Mouse (Mus musculus) cerebellum, adult 11-12 months (tissue): ENCODE data around the gene Gmds.

Experiments
- DNase-seq: peaks from one replicate; pipeline ENCODE4 v3.0.0; 2022

Gene Gmds

DNA sequence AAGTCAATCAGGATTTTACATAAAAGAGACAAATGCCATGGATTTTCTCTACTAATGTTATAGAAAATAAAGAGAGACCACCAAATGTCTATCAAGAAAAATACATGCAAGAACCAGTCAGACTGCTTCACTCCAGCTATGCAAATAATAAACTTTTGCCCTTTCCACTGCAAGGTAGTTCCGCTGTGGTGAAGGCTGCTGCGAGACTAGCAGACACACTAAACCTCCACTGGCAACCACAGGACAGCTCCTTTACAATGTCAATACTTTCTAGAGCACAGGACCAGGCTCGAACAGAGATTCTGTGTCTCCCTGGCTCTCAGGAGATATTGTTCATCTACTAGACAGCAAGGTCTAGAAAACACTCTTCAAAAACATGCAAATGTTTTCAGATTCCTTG is 71.8 kb downstream of the Gmds start:
- no peak for DNase-seq

DNA sequence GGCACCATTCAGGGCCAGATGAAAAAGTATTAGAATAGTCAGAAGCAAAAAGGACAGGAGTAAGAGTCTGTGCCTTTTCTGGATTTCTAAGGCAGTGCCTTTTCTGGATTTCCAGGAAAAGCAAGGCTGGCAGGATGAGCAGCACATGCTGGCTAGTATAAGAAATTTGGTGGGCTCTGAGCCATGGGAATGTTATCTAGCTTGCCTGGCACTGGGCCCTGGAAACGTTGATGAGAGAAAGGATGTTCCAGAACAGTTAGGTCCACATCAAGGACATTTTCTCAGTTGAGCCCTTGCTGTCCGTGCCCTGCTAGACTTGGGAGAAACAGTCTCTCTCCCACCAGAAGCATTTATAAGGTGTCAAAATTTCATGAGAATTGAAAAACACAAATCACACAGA is 82.4 kb downstream of the Gmds start:
- DNase-seq, result no peak

DNA sequence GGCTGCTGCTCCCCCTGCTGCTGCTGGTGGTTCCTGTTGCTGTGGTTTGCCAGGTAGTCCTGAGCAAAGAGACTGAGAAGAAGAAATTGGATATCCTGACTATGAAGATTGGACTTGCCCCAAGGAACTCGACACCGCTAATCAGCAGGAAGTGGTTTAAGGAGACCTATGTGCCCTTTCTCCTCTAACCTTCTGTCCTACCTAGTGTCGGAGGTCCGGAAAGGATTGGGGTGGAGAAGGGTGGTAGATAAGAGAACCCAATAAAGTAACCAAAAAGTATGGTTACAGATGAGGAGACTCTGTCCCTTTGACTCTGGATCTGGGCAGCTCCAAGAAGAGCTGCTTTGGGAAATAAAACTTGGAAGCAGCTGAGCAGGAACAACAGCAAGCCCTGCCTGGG is 86.3 kb downstream of the Gmds start:
- DNase-seq, result no peak

DNA sequence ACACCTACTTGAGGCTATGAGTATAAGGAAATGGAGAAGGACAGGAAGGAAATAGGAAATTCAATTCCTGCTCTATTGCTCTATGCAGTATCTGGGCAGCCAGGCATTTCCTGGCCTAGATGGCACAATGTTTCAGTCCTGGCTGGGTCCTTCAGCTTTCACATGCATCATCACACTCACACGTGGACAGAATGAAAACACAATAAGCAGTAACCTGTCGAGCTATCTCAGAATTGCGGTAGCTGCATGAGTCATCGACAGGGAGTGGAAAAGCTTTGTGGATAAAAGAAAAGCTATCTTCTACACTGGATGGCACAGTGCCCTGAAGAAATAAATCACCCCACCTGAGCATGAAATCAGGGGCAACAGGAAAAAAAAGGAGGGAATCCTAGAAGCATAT is 96.3 kb downstream of the Gmds start:
- no peak for DNase-seq

DNA sequence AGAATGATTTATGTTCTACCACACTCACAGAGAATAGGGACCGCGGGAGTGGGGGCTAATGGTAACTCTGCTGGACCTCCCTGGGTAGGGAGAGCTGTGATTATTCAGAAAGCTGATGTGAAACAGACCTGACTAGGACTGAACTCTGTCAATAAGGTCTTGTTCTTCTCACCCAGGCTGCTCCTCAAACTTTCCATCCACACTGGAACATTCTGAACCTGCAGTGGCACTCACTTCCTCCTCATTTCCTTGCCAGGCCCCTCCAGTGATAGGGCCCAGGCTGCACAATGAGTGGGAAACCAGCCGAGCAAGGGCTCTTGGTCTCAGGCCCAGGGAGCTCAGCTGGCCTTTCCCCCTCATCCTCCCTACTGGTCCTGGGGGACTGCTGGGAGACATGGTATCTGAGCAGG is 102.3 kb downstream of the Gmds start:
- DNase-seq, result no peak

DNA sequence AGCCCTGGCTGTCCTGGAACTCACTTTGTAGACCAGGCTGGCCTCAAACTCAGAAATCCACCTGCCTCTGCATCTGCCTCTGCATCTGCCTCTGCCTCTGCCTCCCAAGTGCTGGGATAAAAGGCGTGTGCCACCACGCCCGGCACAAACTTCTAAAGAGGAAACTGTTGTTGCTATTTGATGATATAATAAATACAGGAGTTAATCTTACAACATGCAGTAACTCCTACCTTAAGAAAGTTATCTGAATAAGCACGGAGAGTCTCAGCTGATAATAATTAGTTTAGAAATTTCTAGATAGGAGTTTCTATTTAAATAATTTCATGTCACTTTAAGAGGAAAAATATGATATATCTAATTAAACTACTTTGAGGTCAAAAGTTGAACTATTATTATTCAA is 103.5 kb downstream of the Gmds start:
- DNase-seq, result no peak

DNA sequence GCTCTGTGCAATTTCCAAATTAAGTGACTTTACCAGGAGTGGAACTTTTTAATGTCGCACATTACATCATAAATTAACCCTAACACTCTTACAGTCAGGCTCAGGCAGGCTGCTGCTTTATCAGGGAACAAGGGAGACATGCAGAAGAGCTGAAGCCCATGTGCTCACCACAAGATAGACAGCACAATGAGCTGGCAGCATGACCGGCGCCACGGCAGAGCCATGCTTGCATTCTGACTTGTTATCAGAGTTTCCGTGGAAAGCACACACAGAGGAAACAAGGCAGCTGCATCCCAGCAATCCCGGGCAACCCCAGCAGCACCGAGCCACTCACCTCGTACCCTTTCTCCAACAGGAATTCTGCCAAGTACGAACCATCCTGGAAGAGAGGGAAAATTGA is 104.5 kb downstream of the Gmds start:
- DNase-seq, result no peak

DNA sequence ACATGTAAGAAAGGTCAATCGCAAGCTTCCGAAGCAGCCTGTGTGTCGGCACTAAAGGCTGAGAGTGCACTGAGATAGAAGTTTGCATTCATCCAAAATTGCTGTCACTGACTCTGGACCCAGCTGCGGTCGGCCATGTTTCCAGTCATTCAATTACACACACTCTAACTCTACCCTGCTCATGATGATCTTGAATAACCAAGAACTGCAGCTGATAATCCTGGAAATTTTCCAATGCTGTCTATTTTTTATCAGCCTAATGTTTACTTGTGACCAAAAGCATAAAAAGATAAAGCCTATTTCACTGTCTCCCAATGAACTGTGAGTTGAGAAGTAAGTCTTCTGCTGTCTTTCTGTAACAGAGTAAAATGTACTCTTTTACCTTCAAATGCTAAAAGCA is 106.1 kb downstream of the Gmds start:
- DNase-seq, result no peak

DNA sequence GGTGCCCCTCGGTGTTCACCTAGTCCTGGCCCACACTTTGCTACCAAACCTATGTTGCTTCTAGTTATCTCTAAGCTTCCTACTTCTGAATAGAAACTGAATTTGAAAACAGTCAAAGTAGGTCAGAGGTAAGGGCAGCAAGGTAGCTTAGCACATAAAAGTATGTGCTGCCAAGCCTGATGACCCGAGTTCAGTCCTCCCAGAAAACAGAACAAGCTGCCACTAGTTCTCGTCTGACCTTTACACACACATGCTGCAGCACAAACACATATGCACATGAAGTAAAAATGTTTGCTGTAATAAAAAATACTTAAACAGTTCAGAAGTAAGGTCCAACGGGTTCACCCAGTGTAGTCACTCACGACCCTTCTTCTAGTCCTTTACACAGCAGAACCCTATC is 106.6 kb downstream of the Gmds start:
- no peak for DNase-seq

DNA sequence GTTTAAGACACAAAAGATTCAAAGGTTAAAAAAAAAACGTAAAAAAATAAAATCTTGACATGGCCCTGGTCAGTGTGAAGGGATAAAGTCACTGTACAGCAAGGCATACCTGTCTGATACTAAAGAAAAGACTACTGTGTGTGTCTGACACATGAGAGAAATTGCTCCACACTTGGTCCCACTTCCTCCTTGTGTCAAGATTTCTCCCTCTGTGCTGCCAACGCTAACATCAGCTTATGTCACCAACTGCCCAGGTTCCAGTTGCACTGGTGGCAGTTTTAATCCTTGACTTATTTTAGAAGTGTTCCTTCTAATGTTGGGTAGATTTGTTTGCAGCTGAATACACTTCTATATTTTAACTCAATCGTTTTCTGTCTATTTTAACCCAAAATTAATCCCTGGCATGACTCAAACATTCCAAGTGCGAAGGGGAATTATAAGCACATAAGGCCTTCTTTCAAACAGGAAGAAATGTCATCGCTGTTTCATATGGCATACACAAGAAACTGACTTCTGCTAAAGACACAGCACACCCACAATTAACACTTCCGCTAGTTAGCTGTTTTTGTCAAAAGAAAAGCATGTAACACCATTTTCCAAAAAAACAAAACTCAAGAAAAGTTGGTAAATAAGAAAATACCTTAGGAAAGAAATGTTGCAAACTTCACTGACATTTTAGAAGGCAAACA is 110.5 kb downstream of the Gmds start:
- no peak for DNase-seq

DNA sequence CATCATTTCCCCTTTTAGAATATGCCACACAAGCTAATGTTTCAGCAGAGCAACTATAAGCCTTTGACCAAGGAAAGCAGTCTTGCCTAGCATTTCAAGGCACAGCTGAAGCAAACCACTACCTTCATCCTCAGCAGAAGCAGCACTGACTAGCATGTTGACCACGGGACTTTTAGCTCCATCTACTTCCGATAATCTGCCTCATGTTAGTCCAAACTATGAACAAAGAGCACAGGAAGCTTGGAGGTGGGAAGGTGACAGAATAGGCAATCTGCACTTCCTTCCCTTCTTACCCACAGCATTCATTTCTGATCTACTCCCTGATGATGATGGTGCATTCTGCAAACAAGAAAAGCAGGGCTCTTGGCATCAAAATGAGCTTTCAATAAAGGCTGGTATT is 120.9 kb downstream of the Gmds start:
- no peak for DNase-seq

DNA sequence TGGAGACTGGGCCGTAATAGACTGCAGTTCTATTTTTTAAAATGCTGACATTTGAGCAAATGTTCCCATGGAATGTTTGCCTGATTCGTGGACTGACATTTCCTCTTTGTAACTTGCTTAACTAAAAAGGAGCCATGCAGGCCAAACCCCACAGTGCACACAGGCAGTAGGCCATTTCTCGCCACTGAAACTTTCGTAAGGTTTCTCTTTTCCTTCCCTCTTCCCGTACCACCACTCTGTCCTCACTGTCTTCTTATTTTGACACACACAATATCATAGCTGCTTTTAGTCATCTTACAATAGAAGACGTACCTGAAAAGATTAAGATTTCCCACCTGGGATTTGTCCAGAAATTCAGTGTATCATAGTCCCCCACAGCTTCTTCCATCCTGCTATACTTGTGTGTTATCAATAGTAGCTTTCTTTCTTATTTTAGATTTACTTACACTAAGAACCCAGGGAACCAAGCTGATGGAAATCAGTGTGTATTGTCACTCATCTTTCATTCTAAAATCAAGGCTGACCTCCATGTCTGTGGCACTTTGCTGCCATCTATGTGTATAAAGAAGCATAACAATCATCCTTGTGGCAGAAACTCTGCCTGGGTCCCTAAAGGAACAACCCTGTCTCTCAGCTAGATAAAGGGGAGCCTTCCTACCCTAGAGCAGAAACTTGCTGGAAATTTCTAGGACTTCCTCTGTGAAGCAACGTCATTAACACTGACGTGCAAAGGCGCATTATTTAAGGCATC is 124.7 kb downstream of the Gmds start:
- no peak for DNase-seq

DNA sequence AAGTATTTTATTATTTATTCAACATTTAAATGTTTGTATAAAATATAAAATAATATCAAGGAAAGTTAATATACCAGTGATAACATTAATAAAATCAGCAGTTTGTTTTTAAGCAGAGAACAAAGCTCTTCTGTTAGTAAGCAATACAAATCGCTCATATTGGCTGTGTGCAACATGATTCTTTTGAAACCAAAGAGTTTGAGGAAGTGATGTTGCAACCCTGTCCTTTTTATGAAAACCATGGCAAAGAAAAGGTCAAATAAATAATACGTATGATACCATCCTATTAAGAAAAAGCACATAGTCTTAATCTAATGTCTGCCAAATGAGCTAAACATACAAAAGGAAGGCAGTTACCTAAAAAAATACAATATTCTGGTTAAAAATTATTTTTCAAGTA is 126.4 kb downstream of the Gmds start:
- DNase-seq, result no peak

DNA sequence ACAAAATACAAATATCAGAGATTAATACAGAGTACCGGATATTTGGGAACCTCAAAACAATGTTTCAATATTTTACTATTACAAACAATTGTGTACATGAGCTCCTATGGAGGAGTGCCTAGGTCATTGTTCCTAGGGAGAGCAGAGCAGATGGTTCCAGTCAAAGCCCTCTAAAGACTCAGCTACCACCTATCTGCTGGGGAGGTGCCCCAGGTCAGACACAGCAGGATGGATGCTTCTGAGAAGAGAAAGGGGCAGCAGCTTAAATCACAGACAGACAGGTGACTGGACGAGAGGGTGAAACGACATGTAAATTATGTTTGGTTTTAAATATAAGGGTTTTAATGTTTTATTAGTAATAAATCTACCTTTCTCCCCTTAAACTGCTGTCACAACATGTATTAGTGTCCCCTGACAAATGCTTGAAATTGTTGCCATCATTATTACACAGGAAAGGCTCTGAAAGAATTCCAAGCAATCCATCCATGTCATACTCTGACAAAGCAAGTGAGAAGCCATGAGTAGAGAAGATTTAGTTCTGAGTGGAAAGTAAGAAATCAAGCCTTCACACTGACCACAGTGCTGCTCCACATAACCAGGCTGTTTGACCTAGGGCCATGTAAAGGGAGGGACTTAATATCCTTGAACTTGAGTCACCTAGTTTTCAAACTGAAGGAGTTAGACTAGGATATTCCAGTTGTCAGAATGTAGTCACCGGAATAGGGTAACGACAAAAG is 131.2 kb downstream of the Gmds start:
- no peak for DNase-seq

DNA sequence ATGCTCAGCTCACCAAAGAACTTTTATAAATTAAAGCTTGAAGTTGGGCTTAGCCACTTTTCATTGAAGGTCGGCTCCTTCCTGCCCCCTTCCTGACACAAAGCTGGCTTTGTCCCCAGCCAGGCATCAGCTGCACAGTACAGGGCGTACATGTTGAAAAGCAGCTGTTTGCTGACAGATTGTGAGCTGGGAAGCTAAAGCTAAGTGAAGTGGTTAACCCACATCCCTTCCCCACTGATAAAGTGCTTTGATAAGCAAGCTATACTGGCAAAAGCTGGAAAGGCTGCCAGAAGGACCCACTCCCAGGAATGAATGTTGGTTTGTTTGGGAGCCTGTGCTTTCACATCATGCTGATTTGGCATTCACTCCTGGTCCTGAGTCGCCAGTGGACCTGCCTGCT is 158.6 kb downstream of the Gmds start:
- no peak for DNase-seq

DNA sequence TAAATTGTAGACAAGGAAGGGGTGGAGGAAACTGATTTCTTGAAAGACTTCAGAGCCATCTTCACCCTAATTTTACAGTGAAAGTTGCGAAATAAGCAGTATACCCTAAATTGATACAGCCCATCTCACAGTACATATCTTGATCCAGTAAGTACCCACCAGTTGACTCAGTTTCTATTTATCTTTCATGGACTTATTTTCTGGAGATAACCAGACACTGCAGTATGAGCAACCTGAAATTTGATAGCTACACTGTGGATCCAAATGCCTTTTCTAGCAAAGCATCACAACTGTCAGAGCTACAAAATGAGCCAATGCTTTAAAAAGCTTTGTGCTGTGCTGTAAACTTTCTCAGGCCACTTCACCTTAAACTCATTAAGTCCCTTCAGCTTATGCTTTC is 159.9 kb downstream of the Gmds start:
- no peak for DNase-seq

DNA sequence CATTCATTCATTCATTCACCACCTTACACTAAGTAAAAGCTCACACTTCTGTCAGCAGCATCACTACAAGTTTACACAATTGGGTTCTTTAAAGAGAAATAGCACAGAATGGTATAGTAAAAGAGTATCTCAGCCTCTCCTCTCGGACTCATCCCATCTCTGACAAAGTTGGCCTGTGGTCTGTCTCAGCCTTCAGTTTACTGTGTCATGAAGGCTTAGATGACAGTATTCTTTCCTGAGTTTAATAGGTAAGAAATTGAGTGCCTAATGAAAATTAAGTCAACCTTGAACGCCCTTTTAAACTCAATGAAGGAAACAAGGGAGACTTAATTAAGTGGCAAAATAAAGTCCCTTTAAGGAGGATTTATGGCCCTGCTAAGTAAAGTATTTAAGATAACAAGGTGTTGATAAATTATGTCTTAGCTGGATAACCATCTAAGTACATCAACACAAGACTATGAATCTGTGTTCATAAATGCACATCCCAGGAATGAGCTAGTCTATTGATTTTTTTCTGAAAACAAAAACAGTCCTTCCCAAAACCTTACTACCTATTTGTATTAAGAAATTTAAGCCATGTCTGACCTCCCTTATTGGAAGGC is 160.6 kb downstream of the Gmds start:
- DNase-seq, result no peak

DNA sequence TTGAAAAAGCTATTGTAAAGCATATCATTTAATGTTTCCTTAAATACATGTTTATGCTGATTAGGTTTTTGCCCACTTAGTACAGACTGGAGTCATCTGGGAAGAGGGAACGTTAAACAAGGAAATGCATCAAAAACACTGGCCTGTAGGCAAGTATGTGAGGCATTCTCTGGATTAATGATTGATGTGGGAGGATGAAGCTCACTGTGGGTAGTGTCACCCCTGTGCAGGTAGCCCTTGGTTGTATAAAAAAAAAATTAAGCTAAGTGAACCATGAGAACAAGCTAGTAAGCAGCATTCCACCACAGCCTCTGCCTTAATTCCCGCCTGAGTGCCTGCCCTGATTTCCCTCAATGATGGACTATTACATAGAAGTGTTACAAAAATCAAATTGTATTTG is 163.5 kb downstream of the Gmds start:
- DNase-seq, result no peak

DNA sequence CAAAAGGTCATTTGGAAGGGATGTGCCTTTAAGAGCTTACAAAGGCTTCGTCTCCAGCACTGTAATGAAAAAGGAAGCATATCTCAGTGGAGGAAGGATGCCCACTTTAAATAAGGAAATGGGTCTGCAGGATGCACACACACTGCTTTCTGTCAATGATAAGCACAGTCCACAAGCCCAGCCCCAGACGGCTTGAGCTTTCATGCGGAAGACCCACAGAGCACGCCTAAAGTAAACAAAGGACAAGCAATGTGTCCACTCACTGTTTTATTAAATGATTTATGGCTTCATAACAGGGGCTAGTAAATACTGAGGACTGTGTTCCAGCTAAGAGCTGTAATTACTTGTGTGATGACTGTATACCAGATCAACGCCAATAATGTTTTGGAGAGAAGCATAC is 169.4 kb downstream of the Gmds start:
- no peak for DNase-seq

DNA sequence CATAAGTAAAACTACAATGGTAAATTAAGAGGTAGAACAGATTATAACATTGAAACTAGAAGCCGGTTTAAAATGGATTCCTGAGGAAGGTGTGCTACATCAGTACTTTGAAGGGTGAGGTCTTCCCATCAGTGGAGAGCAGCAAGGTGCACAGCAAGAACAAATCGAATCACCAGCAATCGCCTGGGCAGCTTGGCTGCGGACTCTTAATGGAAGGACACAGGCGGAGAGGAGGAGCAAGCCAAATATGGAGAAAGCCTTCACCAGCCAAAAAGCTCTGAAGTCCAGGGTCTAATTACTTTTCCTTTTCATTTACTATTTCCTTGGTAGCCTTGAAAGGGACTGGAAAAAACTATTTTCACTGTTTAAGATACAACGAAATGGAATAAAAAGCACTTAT is 170.7 kb downstream of the Gmds start:
- DNase-seq, result no peak

DNA sequence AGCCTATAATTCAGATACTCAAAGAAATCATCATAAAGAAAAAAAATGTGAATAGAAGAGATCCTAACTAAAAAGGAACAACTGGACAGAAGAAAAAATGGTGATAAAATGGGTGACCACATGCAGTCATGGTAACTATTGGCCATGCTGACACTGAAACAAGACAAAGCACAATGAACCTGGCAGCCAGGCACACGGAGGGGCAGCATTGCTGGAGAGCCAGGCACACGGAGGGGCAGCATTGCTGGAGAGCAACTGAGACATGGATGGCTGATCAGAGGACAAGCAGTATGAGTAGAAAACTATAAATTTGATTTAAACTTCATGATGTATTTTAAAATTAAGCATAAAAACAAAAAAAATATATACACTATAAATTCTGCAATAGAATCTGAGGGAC is 173.0 kb downstream of the Gmds start:
- no peak for DNase-seq

DNA sequence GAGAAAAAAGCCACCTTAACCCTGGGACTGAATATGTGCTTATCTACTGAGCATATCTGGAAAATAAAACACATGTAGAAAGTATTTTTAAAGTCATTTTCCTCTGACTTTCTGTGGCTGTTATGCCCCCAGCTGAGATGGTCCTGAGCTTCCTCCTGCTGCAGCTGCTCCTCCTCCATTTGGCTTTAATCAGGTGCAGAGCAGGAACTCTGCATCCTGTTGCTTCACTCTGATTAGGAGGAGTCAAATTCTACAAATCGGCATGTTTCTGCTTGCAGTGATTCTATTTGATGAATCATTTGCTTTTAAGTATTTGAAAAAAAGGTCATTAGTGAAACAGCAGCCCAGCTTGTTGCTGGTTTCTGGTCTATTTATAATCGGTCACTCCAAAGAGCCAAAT is 177.0 kb downstream of the Gmds start:
- no peak for DNase-seq

DNA sequence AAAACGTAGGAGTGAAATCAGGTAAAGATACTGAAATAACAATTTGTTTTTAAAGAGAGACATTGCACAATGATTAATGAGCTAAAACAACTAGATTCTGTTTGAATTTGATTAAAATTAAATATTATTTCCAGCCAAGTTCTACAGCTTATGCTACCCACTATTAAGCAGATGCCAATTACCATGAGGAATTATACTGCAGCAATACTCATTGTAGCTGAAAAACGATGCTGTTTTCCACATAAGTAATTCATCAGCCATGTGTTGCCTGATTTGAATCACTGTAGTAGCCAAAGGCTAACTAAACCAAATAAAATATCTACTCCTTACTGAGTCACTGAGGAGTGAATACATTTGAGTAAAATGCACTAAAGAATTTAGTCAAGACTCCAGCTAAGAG is 180.3 kb downstream of the Gmds start:
- no peak for DNase-seq

DNA sequence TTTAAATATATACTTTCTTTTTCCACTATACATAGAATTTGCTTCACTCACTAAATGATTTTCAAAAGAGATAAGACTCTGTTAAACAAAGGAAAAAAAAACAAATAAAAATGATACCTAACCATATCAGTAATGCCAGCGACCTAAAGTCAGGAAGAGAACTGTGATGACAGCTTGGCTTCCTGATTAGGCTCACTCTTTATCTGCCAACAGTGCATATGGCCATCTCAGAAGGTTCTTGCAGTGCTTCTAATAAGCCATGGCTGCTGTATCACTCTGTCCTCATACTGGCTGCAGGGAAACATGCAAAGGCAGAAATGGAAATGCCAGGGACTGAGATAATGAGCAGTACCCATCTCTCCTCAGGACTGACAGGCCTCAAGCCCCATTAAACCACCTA is 192.6 kb downstream of the Gmds start:
- DNase-seq, result peak; percentile 57
